Comparison of ENCODE assay signal across 7 mouse cellular contexts in the genomic region with DNA sequence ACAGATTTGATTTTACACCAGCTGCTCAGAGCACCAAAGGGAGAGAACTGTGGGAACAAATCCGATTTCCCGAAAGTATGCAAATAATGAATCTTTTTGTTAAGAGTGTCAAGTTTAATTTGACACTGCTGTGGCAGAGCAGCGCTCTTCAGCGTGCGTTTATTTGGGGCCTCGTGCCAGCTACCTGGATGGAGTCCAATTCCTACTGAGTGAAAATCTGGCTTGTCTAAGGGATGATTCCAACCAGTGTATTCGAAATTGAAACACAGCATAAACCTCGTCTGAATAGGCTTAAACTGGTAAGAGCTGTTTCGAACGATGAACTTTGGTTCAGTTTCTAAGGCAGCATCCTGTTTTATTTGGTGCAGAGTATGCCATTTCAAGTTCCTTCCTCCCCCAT.
DNase-seq lines count a peak whose midpoint lies in the region; ATAC-seq lines count a peak whose summit lies in the region.

No protein-coding gene starts in this region.

- DNase-seq in brain, adult 2 months (ENCODE audit: low read depth, low spot score) = peak; percentile 75
- DNase-seq in frontal cortex, postnatal 36 days (ENCODE audit: low spot score in 2 of 2) = peak; percentile 52 to 66
- DNase-seq in left cerebral cortex, postnatal 25 days (ENCODE audit: low spot score in 2 of 2) = peak; percentile 44 to 50
- no peak for DNase-seq in embryo, embryonic 10.5 days (ENCODE audit: low spot score)
- DNase-seq in thymus, adult 18-20 months = no peak
- no peak for DNase-seq in embryo, embryonic 11 days

- peak; percentile 85 for ATAC-seq in cerebellum, adult (ENCODE audit: insufficient number of reproducible peaks, low FRiP score, low TSS enrichment)

- intact Hi-C loops in left cerebral cortex, postnatal 25 days (cut with DNase I) = no loop called here

Comparison
In these comparisons a context has a peak if more than half of its experiments do, and no peak if none do; other contexts are left out.
1. DNase-seq: peak in brain, adult 2 months (single experiment), frontal cortex, postnatal 36 days (2 of 2) and left cerebral cortex, postnatal 25 days (2 of 2); none in embryo, embryonic 10.5 days (single experiment), thymus, adult 18-20 months (0 of 2) and embryo, embryonic 11 days (single experiment).